Mouse (Mus musculus) CD4-positive, CD25-positive, alpha-beta regulatory T cell, adult 9 weeks (primary cell): Measurements from ENCODE around the gene Slc12a9. TPM values are rescaled to one million over a fixed set of nuclear protein-coding genes. Genes with fewer than 3 reads are reported as not detected.

Experiments
- polyA plus RNA-seq: library from polyadenylated mRNA; unstranded; fragments of 100-300 nt; shearing (Covaris generic); gene quantifications from one replicate; pipeline ENCODE4 v1.2.1, GENCODE M21; 2017

Slc12a9 gene
- 29.4 TPM for polyA plus RNA-seq

DNA sequence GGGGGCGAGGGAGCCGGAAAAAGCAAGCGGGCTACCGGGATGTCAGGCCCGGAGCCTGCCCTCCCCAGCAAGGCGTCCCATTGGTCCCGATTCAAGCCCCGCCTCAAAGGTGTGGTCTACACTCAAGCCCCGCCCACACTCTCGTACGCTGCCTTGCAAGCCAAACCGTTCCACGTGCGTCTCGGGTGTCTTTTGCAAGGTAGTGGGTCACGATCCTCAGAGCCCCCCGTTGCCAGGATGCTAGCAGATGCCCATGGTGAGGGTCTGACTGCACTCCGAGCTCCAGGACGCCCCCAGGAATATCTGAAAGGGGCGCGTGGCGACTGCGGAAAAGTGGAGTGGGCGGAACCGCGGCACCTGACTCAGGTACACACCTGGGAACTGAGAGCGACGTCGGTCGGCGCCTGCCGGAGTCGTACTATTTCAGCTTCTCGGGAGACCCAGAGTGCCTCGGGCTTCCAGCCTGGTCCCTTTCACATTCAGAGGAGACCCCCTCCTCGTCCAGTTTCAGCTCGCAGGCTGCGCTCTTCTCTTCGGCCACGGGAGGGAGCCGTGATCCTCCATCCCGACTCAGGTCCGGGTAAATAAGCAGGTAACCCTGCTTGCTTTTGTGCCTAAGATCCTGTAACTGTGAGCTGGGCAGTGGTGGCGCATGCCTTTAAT is at the start of gene Slc12a9:
Gene Slc12a9, minus strand, starts transcription at position 86 of the 663 bp plus-strand sequence.

DNA sequence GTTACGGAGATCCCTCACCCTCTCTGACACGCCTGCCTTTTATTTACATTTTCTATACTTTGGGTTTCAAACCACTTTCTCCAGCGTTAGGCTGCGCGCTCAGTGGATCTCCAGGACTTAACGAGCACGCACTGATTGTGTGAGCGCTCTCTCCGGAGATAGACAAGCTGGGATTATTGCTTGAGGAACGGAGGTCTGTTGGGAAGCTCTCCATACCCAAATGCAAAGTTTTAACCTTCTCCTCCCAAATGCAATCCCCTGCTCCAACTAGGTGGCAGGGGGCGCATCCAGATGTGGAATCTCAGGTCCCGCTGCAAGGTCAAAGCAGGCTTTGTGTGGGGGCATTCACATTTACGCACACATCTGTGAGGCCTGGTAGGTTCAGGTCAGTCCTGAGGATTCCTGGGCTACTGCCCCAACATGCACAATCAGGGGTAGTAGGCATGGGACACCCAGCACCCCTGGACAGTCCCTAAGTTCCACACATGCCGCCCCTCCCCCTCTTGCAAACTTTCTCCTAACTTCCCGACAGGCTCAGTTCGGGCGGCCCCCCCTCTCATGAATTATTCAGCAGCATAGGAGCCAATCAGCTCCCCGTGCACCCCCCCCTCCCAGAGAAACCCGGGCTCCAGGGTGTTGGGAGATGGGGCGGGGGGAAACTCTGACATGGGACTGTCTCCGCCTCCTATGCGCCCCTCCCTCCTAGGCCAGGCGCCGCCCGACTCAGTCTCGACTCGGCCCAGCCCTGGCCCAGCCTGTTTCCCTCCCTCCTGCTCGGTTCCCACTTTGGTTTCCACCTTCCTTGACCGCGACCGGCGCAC is 16.2 kb upstream of the Slc12a9 start, which contains the start of gene Ephb4:
Gene Ephb4, plus strand, starts transcription at position 726 of the 821 bp plus-strand sequence.

DNA sequence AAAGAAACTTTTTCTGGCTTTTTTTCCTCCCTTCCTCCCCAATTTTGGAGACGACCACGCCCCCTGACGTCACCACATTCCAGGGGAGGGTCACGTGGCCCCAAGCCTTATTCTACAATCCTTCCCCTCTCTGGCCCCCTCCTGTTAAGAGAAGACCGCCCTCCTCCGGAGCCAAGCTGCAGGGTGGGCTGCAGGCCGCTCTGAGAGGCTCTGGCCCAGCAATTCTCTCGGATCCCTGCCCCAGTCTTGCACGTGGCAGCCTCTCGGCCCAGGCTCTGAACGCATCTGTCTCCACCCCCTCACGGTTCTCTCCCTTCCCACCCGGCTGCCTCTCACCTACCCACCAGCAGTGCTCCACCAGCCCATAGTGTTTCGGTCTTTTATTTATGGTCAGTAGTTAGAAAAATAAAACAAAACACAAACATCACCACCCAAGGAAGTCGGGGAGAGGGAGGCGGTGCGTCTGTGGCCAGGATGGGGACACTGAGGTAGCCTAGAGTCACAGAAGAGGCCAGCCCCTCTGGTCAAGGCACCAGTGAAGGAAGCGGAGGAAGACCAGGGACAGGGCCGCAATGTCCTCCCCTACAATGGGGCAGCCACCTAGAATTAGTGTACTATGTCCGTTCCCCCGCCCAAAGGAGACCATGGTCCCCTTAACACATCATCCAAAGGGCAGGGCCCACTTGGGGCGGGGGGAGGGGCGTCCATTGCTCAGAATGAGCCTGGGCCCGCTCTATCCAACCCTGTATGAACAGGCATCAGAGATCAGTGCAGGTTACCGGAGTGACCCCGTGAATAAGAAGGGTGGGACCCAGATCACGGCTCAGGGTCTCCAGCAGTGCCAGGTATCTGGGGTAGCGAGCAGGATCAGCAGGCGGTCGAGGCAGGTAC is 19.0 kb downstream of the Slc12a9 start, which contains the start of gene Trip6:
Gene Trip6, minus strand, starts transcription at position 212 of the 891 bp plus-strand sequence.

DNA sequence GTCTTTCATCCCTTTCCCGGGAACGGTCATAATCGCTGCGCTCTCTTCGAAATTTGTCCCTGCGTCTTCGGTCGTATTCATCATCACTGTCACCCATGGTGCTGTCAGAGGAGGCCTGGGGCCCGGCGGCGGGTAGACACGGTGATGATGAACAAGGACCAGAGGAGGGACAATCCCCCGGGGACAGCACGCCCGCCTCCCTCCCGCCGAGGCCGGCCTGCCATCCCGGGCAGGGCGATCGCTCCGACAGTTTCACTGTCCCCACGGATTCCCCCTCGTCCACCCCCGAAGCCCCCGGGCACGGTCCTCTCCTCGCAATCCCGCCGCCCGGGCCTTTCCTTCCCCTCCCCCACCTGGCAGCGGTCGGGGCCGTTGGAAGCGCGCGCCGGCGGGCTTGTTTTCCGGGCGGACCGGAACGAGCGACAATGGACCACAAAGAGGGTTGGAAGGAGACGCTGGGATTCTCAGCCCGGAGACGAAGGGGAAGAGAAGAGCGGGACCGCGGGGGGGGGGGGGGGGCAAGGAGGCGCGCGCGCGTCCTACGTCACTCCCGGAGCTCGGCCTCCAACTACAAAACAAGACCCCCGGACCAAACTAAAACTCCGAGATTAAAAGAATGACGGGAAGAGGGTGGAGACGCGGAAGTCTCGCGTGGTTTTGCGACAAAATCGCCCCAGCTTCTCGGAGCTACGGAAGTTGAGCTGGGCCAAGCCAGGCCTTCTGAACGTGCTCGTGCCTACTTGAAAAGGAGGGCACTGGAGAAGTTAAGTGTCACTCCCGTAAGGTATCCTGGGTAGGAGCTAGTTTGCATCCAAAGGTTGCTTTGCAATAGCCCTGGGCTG is 26.1 kb downstream of the Slc12a9 start, which contains the start of gene Srrt:
Gene Srrt, minus strand, starts transcription at position 604 of the 842 bp plus-strand sequence.

DNA sequence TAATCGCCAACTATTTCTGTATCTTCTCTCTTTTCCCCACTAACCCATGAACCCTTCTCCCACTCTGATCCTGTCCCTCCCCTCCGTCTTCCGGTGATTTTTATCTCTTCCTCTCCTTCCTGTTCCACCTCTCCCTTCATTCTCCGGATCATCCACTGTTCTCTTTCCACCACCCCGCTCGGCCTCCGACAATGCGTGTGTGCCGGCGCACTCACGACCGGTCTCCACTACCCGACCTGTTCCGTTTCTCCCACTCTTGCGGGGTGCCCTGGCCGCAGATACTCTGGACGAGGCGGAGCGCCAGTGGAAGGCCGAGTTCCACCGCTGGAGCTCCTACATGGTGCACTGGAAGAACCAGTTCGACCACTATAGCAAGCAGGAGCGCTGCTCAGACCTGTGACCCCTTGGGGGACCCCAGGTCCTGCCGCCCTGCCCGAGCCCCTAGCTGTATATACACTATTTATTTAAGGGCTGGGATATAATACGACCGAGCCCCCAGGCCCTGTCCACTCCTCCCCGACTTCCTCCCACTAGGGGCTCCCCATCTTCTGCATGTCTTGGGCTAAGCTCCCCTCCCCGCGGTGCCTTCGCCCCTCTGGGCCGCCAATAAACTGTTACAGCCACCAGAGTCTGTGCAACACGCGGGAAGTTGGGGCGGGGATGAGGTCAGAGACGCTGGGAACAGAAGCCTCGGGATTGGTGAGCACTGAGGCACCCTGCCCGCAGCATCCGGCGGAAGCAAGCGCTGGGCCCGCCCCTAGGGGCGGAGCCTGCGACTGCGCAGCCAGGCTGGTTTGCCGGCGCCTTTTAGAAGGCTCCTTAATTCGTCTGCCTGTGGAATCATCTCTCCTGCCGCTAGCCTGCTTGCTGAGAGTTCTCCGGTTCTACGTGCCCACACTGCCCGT is 39.3 kb downstream of the Slc12a9 start, which contains the start of gene Ufsp1:
Gene Ufsp1, plus strand, starts transcription at position 791 of the 905 bp plus-strand sequence.

DNA sequence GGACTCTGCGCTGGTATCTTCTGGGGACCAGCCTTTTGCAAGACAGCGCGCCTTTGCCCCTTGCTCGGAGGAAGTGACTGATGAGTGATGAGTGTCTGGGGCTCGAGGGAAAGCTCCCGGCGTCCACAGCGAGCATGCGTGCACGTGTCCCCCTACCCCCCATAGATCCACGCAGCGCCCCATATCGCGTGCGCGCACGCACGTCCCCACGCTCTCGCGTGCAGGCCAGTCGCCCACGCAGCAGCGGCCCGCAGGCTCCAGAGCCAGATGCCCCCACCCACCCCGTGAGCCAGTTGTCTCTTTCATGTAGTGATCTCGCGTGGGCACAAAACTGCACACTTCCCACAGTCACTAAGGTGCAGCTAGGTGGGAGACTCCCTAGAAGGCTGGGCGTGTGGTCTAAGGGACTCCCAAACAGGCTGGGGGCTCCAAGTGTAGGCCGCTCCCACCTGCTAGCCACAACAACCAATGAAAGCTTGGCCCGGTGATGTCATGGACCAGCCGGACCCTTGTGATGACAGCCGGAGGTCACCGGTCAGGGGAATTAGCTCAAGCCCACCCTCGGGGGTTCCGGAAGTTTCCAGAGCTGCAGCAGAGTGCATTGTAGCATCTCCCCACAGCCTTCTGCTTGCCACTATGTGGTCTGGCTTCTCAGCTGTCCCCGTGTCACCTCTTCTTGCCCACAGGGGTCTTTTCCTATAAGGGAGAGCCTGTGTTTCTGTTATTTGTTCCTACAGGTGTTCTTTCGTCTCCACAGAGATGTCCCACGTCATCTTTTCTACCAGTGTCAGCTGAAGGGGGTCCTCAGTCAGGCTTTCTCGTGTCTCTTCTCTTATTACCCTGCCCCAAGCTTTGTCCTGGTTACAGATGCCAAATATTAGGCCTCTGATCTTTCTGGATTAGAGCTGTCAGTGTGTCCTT is 46.1 kb downstream of the Slc12a9 start, which contains the start of gene Ache:
Gene Ache, plus strand, starts transcription at position 488 of the 921 bp plus-strand sequence.

Other genes starting within 250 kb of the Slc12a9 start
- 24.4 TPM for gene Trim56, start 217.4 kb downstream of the Slc12a9 start, polyA plus RNA-seq
- gene Muc3, start 184.3 kb downstream of the Slc12a9 start, polyA plus RNA-seq = not detected
- 1.6 TPM for gene Muc3a, start 121.2 kb downstream of the Slc12a9 start, polyA plus RNA-seq
- gene Ache, start 46.1 kb downstream of the Slc12a9 start, polyA plus RNA-seq = 0.14 TPM
- 2.7 TPM for gene Ufsp1, start 39.0 kb downstream of the Slc12a9 start, polyA plus RNA-seq
- gene Srrt, start 25.9 kb downstream of the Slc12a9 start, polyA plus RNA-seq = 86.0 TPM
- gene Trip6, start 19.2 kb downstream of the Slc12a9 start, polyA plus RNA-seq = 6.0 TPM
- gene Ephb4, start 16.5 kb upstream of the Slc12a9 start, polyA plus RNA-seq = not detected
- gene Zan, start 143.5 kb upstream of the Slc12a9 start, polyA plus RNA-seq = 0.31 TPM
- 55.9 TPM for gene Pop7, start 168.9 kb upstream of the Slc12a9 start, polyA plus RNA-seq
- 4.2 TPM for gene Gigyf1, start 185.0 kb upstream of the Slc12a9 start, polyA plus RNA-seq
- not detected for gene Epo, start 199.6 kb upstream of the Slc12a9 start, polyA plus RNA-seq
- 123 TPM for gene Gnb2, start 199.9 kb upstream of the Slc12a9 start, polyA plus RNA-seq
- not detected for gene Actl6b, start 219.9 kb upstream of the Slc12a9 start, polyA plus RNA-seq
- gene Tfr2, start 236.2 kb upstream of the Slc12a9 start, polyA plus RNA-seq = 0.87 TPM